Mouse (Mus musculus) C2C12 (cell line): ENCODE data around the gene Scfd2. TPM values are rescaled to one million over a fixed set of nuclear protein-coding genes. Genes with fewer than 3 reads are reported as not detected.

Experiments used
- H3K27me3 ChIP-seq: one replicate; pipeline ENCODE4 v1.6.1; 2011; ENCODE audit not compliant: control insufficient read depth, insufficient read depth, insufficient read length
- H3K36me3 ChIP-seq: one replicate; pipeline ENCODE4 v1.6.1; 2011; ENCODE audit not compliant: control insufficient read depth, insufficient read depth
- H3K4me3 ChIP-seq: one replicate; pipeline ENCODE4 v1.5.1; 2011; ENCODE audit warnings: mild to moderate bottlenecking, control low read depth; ENCODE audit not compliant: poor library complexity, insufficient read depth, severe bottlenecking
- H3K79me2 ChIP-seq: one replicate; pipeline ENCODE4 v1.6.1; 2011; ENCODE audit not compliant: control insufficient read depth, insufficient read depth
- H3K79me3 ChIP-seq: one replicate; pipeline ENCODE4 v1.6.1; 2011; ENCODE audit warnings: low read depth, control low read depth
- H3ac ChIP-seq: one replicate; pipeline ENCODE3; 2011; ENCODE audit warnings: low read depth; ENCODE audit not compliant: control insufficient read depth, insufficient read length
- CEBPB ChIP-seq: IDR thresholded peaks from one replicate; pipeline ENCODE4 v1.6.1; 2011; ENCODE audit warnings: low read depth, mild to moderate bottlenecking, control low read depth, moderate library complexity
- CTCF ChIP-seq: IDR thresholded peaks from one replicate; pipeline ENCODE4 v1.5.1; 2011; ENCODE audit not compliant: control insufficient read depth, insufficient read depth, insufficient read length
- FOSL1 ChIP-seq: IDR thresholded peaks from one replicate; pipeline ENCODE4 v1.8.0; 2011; ENCODE audit warnings: mild to moderate bottlenecking, low read length; ENCODE audit not compliant: poor library complexity, insufficient read depth, severe bottlenecking
- MAX ChIP-seq: IDR thresholded peaks from one replicate; pipeline ENCODE4 v1.6.1; 2011; ENCODE audit warnings: mild to moderate bottlenecking, control low read depth
- MYOD1 ChIP-seq: IDR thresholded peaks from one replicate; pipeline ENCODE4 v1.6.1; 2011; ENCODE audit warnings: low read depth; ENCODE audit not compliant: control insufficient read depth, insufficient read length
- MYOG ChIP-seq: IDR thresholded peaks from one replicate; pipeline ENCODE4 v1.6.1; 2011; ENCODE audit not compliant: control insufficient read depth, insufficient read length; ENCODE audit errors: extremely low read depth
- USF1 ChIP-seq: IDR thresholded peaks from one replicate; pipeline ENCODE4 v1.6.1; 2011; ENCODE audit warnings: low read depth, mild to moderate bottlenecking, control low read depth, moderate library complexity
- polyA plus RNA-seq: library from polyadenylated mRNA; unstranded; fragments of >200 nt; fragmentation: generic; extraction: Trizol; gene quantifications from one replicate; pipeline ENCODE4 v1.2.1, GENCODE M21; 2012; ENCODE audit warnings: missing spikeins

The Scfd2 gene
- polyA plus RNA-seq, 1 experiment, result 5.8 TPM

DNA sequence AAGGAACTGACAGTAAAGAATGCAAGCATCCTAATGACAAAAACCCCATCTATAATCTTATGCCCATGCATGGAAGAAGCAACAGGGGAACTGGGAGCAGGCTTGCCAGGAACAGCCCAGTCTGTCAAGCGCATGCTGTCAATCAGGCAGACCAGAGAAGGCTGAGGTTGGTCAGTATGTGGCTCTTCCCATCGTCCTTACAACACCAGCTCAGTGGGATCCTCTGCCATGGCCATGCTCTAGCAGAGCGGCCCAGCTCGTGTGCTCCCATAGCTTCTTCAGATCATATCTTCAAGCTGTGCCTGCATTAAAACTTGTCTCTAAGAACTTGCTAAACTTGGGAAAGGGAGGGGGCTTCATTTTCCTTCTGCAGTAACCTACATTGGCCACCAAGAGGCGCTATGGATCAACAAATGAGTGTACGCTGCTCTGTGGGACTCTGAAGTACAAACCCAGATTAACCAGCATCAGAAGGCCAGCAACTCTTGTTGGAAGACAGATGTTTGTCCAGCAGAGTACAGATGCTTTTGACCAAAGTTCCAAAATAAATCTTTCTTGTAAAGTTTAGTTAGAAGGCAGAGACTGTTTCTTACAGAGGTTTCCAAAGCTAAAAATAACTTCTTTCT lies 220.2 kb downstream of the Scfd2 start:
- Histone ChIP-seq H3K79me3 (no peaks in the 10 kb centered on the region), H3ac (no peak overlapping the region), H3K79me2 (no peaks in the 10 kb centered on the region), H3K27me3 (no peaks in the 10 kb centered on the region), H3K36me3 (no peaks in the 10 kb centered on the region), H3K4me3 (no peak overlapping the region)
- TF ChIP-seq CEBPB, result no peak
- TF ChIP-seq CTCF, result peak; percentile 38

DNA sequence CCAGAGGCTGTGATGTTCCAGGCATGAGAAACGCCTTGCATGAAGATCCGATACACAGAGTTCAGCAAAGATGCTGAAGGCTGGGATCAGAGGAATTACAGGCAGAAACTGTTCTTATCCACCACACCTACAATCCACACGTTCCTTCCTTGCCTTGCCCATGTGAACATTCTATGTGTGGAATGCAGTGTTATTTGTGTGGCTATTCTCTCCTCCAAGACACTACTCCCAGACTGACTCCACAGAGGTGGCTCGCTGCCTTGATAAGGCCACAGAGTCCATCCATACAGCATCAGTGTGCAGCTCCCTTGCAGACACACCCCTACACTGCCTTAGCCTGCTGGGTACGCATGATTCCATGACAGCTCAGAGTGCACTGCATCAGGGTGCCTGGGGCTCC lies 221.5 kb downstream of the Scfd2 start:
- Histone ChIP-seq H3K36me3 (no peaks in the 10 kb centered on the region), H3ac (no peak overlapping the region), H3K4me3 (no peak overlapping the region), H3K27me3 (no peaks in the 10 kb centered on the region), H3K79me3 (no peaks in the 10 kb centered on the region), H3K79me2 (no peaks in the 10 kb centered on the region)
- TF ChIP-seq CEBPB, result no peak
- TF ChIP-seq CTCF, result no peak
- no peak for TF ChIP-seq MYOD1

DNA sequence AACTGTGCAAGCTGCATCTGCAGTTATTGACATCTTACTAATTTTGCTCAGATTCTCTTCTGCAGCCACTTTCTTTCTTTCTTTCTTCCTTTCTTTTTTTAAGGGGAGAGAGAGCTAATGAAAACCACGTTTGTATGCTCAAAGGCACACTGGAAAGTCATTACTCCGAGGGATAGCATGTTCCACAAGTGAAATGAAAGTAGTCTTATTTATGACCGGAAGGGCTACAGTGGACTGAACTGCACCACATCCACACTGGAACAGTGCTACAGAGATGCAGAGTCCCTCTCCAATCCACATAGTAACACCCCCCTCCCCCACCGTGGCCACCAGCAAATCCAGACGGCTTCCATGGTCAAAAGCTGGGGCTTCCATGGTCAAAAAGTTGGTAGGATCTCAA lies 224.3 kb downstream of the Scfd2 start:
- H3K79me2 ChIP-seq, result no peaks in the 10 kb centered on the region

GRCm38 (mm10) chr5:74305533-74306189 lies 225.9 kb downstream of the Scfd2 start:
- Histone ChIP-seq H3K27me3 (no peaks in the 10 kb centered on the region), H3K79me2 (no peaks in the 10 kb centered on the region)
- no peak for TF ChIP-seq MAX
- no peak for TF ChIP-seq MYOD1
- no peak for TF ChIP-seq CEBPB
- TF ChIP-seq FOSL1, result no peak
- TF ChIP-seq CTCF, result no peak
- no peak for TF ChIP-seq USF1
- no peak for TF ChIP-seq MYOG

More for the DNA sequence above, 224.3 kb downstream of the Scfd2 start:
- no peak for TF ChIP-seq MAX
- TF ChIP-seq MYOD1, result no peak
- TF ChIP-seq CEBPB, result no peak
- no peak for TF ChIP-seq MYOG
- TF ChIP-seq FOSL1, result no peak
- H3K27me3 ChIP-seq, result no peaks in the 10 kb centered on the region
- H3K4me3 ChIP-seq, result no peak overlapping the region
- H3K79me3 ChIP-seq, result no peaks in the 10 kb centered on the region
- no peaks in the 10 kb centered on the region for H3K36me3 ChIP-seq
- H3ac ChIP-seq, result no peak overlapping the region

GRCm38 (mm10) chr5:74304767-74305166 lies 226.8 kb downstream of the Scfd2 start:
- Histone ChIP-seq H3K4me3 (no peak overlapping the region), H3K36me3 (no peaks in the 10 kb centered on the region), H3K79me2 (no peaks in the 10 kb centered on the region), H3K79me3 (no peaks in the 10 kb centered on the region), H3K27me3 (no peaks in the 10 kb centered on the region), H3ac (no peak overlapping the region)
- TF ChIP-seq CTCF (no peak), CEBPB (no peak), MAX (no peak), USF1 (no peak), MYOG (no peak), MYOD1 (no peak), FOSL1 (no peak)

More at GRCm38 (mm10) chr5:74305533-74306189, 225.9 kb downstream of the Scfd2 start:
- no peaks in the 10 kb centered on the region for H3K36me3 ChIP-seq
- no peaks in the 10 kb centered on the region for H3K79me3 ChIP-seq
- no peak overlapping the region for H3K4me3 ChIP-seq
- no peak overlapping the region for H3ac ChIP-seq

GRCm38 (mm10) chr5:74302331-74302730 lies 229.2 kb downstream of the Scfd2 start:
- no peaks in the 10 kb centered on the region for H3K36me3 ChIP-seq
- no peak for TF ChIP-seq CEBPB
- no peak for TF ChIP-seq CTCF
- TF ChIP-seq MYOG, result no peak
- no peak for TF ChIP-seq MYOD1
- no peak for TF ChIP-seq USF1
- TF ChIP-seq MAX, result no peak
- TF ChIP-seq FOSL1, result no peak
- no peak overlapping the region for H3K4me3 ChIP-seq
- no peaks in the 10 kb centered on the region for H3K79me3 ChIP-seq
- H3K79me2 ChIP-seq, result no peaks in the 10 kb centered on the region
- no peaks in the 10 kb centered on the region for H3K27me3 ChIP-seq
- H3ac ChIP-seq, result no peak overlapping the region
